Mouse (Mus musculus): ENCODE data around the gene Tenm4. TPM values are rescaled to one million over a fixed set of nuclear protein-coding genes. Genes with fewer than 3 reads are reported as not detected.

Tenm4 gene
- polyA plus RNA-seq, 1 experiment from 2014 or later, result 39.7 TPM

GRCm38 (mm10) chr7:96813497-96814400, 642.7 kb downstream of the Tenm4 start:
- ATAC-seq (ENCODE audit: low FRiP score, low TSS enrichment), result peak; percentile 72
- H3K9ac ChIP-seq (replicated peaks; ENCODE audit: low read length), result no peak overlapping the region
- H3K27me3 ChIP-seq (ENCODE audit: insufficient read depth, low read length), result no peaks in the 10 kb centered on the region
- H3K4me1 ChIP-seq (ENCODE audit: insufficient read depth, low read length), result peaks cover 22% of the 10 kb centered on the region
- 56% methylated on average over 9 of the region's 9 CpGs for WGBS
- peak overlapping the region; percentile 80 for H3K27ac ChIP-seq (ENCODE audit: low read length)
- no peaks in the 10 kb centered on the region for H3K9me3 ChIP-seq (ENCODE audit: low read length)
- no peak overlapping the region for H3K4me2 ChIP-seq (replicated peaks; ENCODE audit: low read depth, low read length)
- 0 out of 2 replicates have a peak, but pooled peaks cover 3% of the 10 kb centered on the region for H3K36me3 ChIP-seq (ENCODE audit: insufficient read depth, low read length)
- no peak overlapping the region for H3K4me3 ChIP-seq (ENCODE audit: low read length)

- Histone ChIP-seq H3K9me3 (ENCODE audit: low read length) (no peaks in the 10 kb centered on the region), H3K27ac (ENCODE audit: low read length) (peak overlapping the region; percentile 80; the same call in 1 of the 2 replicates), H3K4me3 (ENCODE audit: low read length) (no peak overlapping the region), H3K4me2 (replicated peaks; ENCODE audit: low read depth, low read length) (no peak overlapping the region), H3K4me1 (ENCODE audit: insufficient read depth, low read length) (peaks cover 24% of the 10 kb centered on the region), H3K9ac (replicated peaks; ENCODE audit: low read length) (no peak overlapping the region), H3K27me3 (ENCODE audit: insufficient read depth, low read length) (no peaks in the 10 kb centered on the region), H3K36me3 (ENCODE audit: insufficient read depth, low read length) (0 out of 2 replicates have a peak, but pooled peaks cover 5% of the 10 kb centered on the region)
- no peak for ATAC-seq (ENCODE audit: low FRiP score, low TSS enrichment)
Observed at GRCm38 (mm10) chr7:96814581-96814980, 643.5 kb downstream of the Tenm4 start.

GRCm38 (mm10) chr7:96817030-96817674, 646.1 kb downstream of the Tenm4 start:
- Histone ChIP-seq H3K9ac (replicated peaks; ENCODE audit: low read length) (peak overlapping the region; percentile 50; the same call in 1 of the 2 replicates), H3K4me1 (ENCODE audit: insufficient read depth, low read length) (peaks cover 26% of the 10 kb centered on the region), H3K27me3 (ENCODE audit: insufficient read depth, low read length) (no peaks in the 10 kb centered on the region), H3K4me2 (replicated peaks; ENCODE audit: low read depth, low read length) (no peak overlapping the region), H3K4me3 (ENCODE audit: low read length) (no peak overlapping the region), H3K27ac (ENCODE audit: low read length) (peak overlapping the region; percentile 56; the same call in 1 of the 2 replicates), H3K36me3 (ENCODE audit: insufficient read depth, low read length) (0 out of 2 replicates have a peak, but pooled peaks cover 3% of the 10 kb centered on the region), H3K9me3 (ENCODE audit: low read length) (no peaks in the 10 kb centered on the region)
- WGBS, result 30% methylated on average over 6 of the region's 6 CpGs
- peak; percentile 64 for ATAC-seq (ENCODE audit: low FRiP score, low TSS enrichment)

- Histone ChIP-seq H3K9me3 (ENCODE audit: low read length) (no peaks in the 10 kb centered on the region), H3K27ac (ENCODE audit: low read length) (no peak overlapping the region), H3K4me1 (ENCODE audit: insufficient read depth, low read length) (peaks cover 20% of the 10 kb centered on the region), H3K4me2 (replicated peaks; ENCODE audit: low read depth, low read length) (no peak overlapping the region), H3K4me3 (ENCODE audit: low read length) (no peak overlapping the region), H3K9ac (replicated peaks; ENCODE audit: low read length) (no peak overlapping the region), H3K27me3 (ENCODE audit: insufficient read depth, low read length) (no peaks in the 10 kb centered on the region), H3K36me3 (ENCODE audit: insufficient read depth, low read length) (0 out of 2 replicates have a peak, but pooled peaks cover 3% of the 10 kb centered on the region)
- WGBS, result 79% methylated on average over 6 of the region's 6 CpGs
- ATAC-seq (ENCODE audit: low FRiP score, low TSS enrichment), result no peak
Observed at GRCm38 (mm10) chr7:96818236-96818916, 647.3 kb downstream of the Tenm4 start.

DNA sequence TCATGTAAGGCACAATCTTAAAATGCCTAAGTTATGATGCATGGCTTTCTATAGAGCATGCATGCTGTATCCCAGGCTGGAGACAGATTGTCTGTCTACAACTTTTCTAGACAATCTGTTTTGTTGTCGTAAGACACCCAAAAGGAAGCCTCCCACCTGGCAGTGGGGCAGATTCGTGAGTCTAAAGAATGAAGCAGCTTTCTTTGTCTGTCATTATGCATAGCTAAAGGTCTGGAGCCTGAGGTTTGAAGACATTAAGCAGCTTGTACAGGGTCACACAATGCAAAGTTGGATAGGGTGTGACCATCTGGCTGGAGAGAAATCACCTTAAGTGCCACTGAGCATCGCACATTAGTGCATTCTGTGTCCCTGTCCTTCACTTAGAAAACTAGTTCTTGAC, 648.5 kb downstream of the Tenm4 start:
- H3K27me3 ChIP-seq (ENCODE audit: insufficient read depth, low read length), result no peaks in the 10 kb centered on the region
- H3K9ac ChIP-seq (replicated peaks; ENCODE audit: low read length), result no peak overlapping the region
- H3K4me1 ChIP-seq (ENCODE audit: insufficient read depth, low read length), result peaks cover 17% of the 10 kb centered on the region
- H3K36me3 ChIP-seq (ENCODE audit: insufficient read depth, low read length), result peaks cover 7% of the 10 kb centered on the region; the same call in 1 of the 2 replicates
- no peaks in the 10 kb centered on the region for H3K9me3 ChIP-seq (ENCODE audit: low read length)
- H3K4me2 ChIP-seq (replicated peaks; ENCODE audit: low read depth, low read length), result no peak overlapping the region
- H3K4me3 ChIP-seq (ENCODE audit: low read length), result no peak overlapping the region
- no peak overlapping the region for H3K27ac ChIP-seq (ENCODE audit: low read length)
- WGBS, result 55% methylated on average over 3 of the region's 3 CpGs
- no peak for ATAC-seq (ENCODE audit: low FRiP score, low TSS enrichment)

- no peak overlapping the region for H3K4me2 ChIP-seq (replicated peaks; ENCODE audit: low read depth, low read length)
- H3K27me3 ChIP-seq (ENCODE audit: insufficient read depth, low read length), result no peaks in the 10 kb centered on the region
- peaks cover 7% of the 10 kb centered on the region; the same call in 1 of the 2 replicates for H3K36me3 ChIP-seq (ENCODE audit: insufficient read depth, low read length)
- no peak overlapping the region for H3K27ac ChIP-seq (ENCODE audit: low read length)
- H3K4me1 ChIP-seq (ENCODE audit: insufficient read depth, low read length), result peaks cover 12% of the 10 kb centered on the region
- no peaks in the 10 kb centered on the region for H3K9me3 ChIP-seq (ENCODE audit: low read length)
- no peak overlapping the region for H3K4me3 ChIP-seq (ENCODE audit: low read length)
- 60% methylated on average over 6 of the region's 6 CpGs for WGBS
- H3K9ac ChIP-seq (replicated peaks; ENCODE audit: low read length), result no peak overlapping the region
- no peak for ATAC-seq (ENCODE audit: low FRiP score, low TSS enrichment)
Observed at GRCm38 (mm10) chr7:96820343-96820742, 649.3 kb downstream of the Tenm4 start.

DNA sequence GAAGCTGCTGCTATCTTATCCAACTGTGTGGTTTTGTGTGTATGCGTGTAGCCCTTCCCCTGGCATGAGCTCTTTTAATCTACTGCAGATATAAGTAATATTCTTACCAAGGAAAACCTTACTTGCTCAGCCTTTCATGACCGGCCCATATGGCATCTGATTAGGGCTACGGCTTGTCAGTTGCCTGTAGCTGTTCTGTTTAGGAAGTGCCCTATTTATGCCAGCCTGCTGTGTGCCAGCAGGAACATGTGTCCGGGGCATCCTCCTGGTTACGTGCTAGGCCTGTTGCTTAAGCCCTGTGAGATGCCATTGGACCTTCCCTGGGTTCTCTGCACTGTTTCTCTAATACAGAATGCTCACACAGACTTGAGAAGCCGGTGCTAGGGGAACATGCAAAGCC, 655.1 kb downstream of the Tenm4 start:
- H3K27me3 ChIP-seq (ENCODE audit: insufficient read depth, low read length), result no peaks in the 10 kb centered on the region
- 90% methylated on average over 6 of the region's 6 CpGs for WGBS
- 0 out of 2 replicates have a peak, but pooled peaks cover 3% of the 10 kb centered on the region for H3K4me1 ChIP-seq (ENCODE audit: insufficient read depth, low read length)
- peaks cover 11% of the 10 kb centered on the region; the same call in 1 of the 2 replicates for H3K36me3 ChIP-seq (ENCODE audit: insufficient read depth, low read length)
- peaks cover 6% of the 10 kb centered on the region; the same call in 1 of the 2 replicates for H3K9me3 ChIP-seq (ENCODE audit: low read length)
- H3K4me2 ChIP-seq (replicated peaks; ENCODE audit: low read depth, low read length), result no peak overlapping the region
- no peak for ATAC-seq (ENCODE audit: low FRiP score, low TSS enrichment)
- no peak overlapping the region for H3K27ac ChIP-seq (ENCODE audit: low read length)
- H3K4me3 ChIP-seq (ENCODE audit: low read length), result no peak overlapping the region
- H3K9ac ChIP-seq (replicated peaks; ENCODE audit: low read length), result no peak overlapping the region

DNA sequence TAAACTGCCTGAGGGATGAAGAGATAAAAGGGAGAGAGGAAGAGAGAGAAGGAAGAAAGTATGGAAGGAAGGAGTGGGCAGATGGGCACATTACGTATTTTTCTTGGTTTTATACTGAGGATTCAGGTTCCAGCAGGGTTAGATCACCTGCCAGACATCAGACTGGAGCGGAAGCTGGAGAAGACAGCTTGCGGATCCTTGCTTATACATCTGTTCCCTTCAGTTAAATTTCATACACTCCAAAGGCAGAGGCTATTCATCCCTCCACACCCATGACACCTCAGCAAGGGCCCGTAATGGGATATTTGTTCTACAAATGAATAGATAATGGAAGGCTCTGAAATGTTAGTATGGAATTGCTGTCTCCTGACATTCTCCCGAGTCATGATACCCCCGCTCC, 655.6 kb downstream of the Tenm4 start:
- Histone ChIP-seq H3K27me3 (ENCODE audit: insufficient read depth, low read length) (no peaks in the 10 kb centered on the region), H3K9ac (replicated peaks; ENCODE audit: low read length) (no peak overlapping the region), H3K4me3 (ENCODE audit: low read length) (no peak overlapping the region), H3K27ac (ENCODE audit: low read length) (no peak overlapping the region), H3K4me2 (replicated peaks; ENCODE audit: low read depth, low read length) (no peak overlapping the region), H3K36me3 (ENCODE audit: insufficient read depth, low read length) (peaks cover 11% of the 10 kb centered on the region; the same call in 1 of the 2 replicates), H3K4me1 (ENCODE audit: insufficient read depth, low read length) (0 out of 2 replicates have a peak, but pooled peaks cover 3% of the 10 kb centered on the region), H3K9me3 (ENCODE audit: low read length) (peaks cover 6% of the 10 kb centered on the region; the same call in 1 of the 2 replicates)
- 91% methylated on average over 6 of the region's 6 CpGs for WGBS
- no peak for ATAC-seq (ENCODE audit: low FRiP score, low TSS enrichment)

DNA sequence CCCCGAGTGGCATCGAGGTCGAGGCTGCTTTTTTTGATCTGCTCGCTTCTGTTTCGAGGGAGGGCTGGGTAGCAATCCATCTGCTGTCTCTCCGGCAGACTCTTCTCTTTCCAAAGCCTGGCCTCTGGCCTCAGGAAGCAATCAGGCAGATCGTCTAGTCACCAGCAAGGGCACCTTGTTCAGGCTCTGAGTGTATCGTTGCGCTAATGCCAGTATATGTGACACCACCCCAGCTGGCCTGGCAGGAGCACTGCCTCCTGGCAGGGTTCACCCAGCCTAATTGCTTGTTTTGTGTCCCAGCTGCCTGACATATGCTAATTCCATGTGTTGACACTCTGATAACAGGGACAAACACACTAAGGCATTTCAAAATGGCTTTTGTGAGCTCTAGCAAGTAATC, 661.5 kb downstream of the Tenm4 start:
- Histone ChIP-seq H3K27ac (ENCODE audit: low read length) (no peak overlapping the region), H3K36me3 (ENCODE audit: insufficient read depth, low read length) (peaks cover 14% of the 10 kb centered on the region; the same call in 1 of the 2 replicates), H3K4me1 (ENCODE audit: insufficient read depth, low read length) (peaks cover 22% of the 10 kb centered on the region), H3K9ac (replicated peaks; ENCODE audit: low read length) (no peak overlapping the region), H3K27me3 (ENCODE audit: insufficient read depth, low read length) (no peaks in the 10 kb centered on the region), H3K4me3 (ENCODE audit: low read length) (no peak overlapping the region), H3K4me2 (replicated peaks; ENCODE audit: low read depth, low read length) (no peak overlapping the region), H3K9me3 (ENCODE audit: low read length) (peaks cover 6% of the 10 kb centered on the region; the same call in 1 of the 2 replicates)
- WGBS, result 17% methylated on average over 9 of the region's 9 CpGs
- ATAC-seq (ENCODE audit: low FRiP score, low TSS enrichment), result peak; percentile 49

All from kidney, embryonic 16.5 days (tissue).